Mouse (Mus musculus) B cell, adult 62 days (primary cell): ENCODE measurements around the gene Gjd2. TPM values are rescaled to one million over a fixed set of nuclear protein-coding genes. Genes with fewer than 3 reads are reported as not detected.

Experiments
- total RNA-seq: library from RNA; stranded (reverse); gene quantifications from 4 replicates; pipeline ENCODE4 v1.2.4, GENCODE M21; 2023

The Gjd2 gene
- not detected in 4 replicates for total RNA-seq

GRCm38 (mm10) chr2:114013295-114013771, at the start of gene Gjd2:
Gene Gjd2, minus strand, starts transcription at chr2:114013619.

GRCm38 (mm10) chr2:114052696-114053598, 39.5 kb upstream of the Gjd2 start, which contains the start of gene Actc1:
Gene Actc1, minus strand, starts transcription at chr2:114053548.

Other genes starting within 250 kb of the Gjd2 start
- gene Scg5, start 184.5 kb downstream of the Gjd2 start, total RNA-seq, result not detected in 4 replicates
- 13.4 to 15.4 TPM (median 14.1 TPM) in 4 replicates for gene Arhgap11a, start 165.0 kb downstream of the Gjd2 start, total RNA-seq
- not detected in 4 replicates for gene Actc1, start 39.9 kb upstream of the Gjd2 start, total RNA-seq
- 70.4 to 72.5 TPM (median 71.2 TPM) in 4 replicates for gene Aqr, start 173.4 kb upstream of the Gjd2 start, total RNA-seq
- gene Zfp770, start 187.8 kb upstream of the Gjd2 start, total RNA-seq, result 8.3 to 10.5 TPM (median 9.4 TPM) in 4 replicates